Mouse (Mus musculus): ENCODE data around the gene Gm20777. TPM values are rescaled to one million over a fixed set of nuclear protein-coding genes. Genes with fewer than 3 reads are reported as not detected.
"Not testable (repeated sequence)": the region's sequence is repeated elsewhere in the genome, so short reads cannot be mapped to it uniquely, and the experiment has no call there.

The Gm20777 gene
- polyA plus RNA-seq (2012) = not detected in 2 replicates

GRCm38 (mm10) chrY:10752350-10752749 lies at the start of gene Gm20777:
TSS of gene Gm20777 (minus strand) at chrY:10752450.
- not testable (repeated sequence) for TF ChIP-seq GATA1 (IDR thresholded peaks at IDR 0.05; ENCODE audit: low read length)

Other genes starting within 250 kb of the Gm20777 start
- not detected in 2 replicates for gene Gm20737, start 216.4 kb downstream of the Gm20777 start, polyA plus RNA-seq (2012)
- gene Gm21775, start 199.0 kb downstream of the Gm20777 start, polyA plus RNA-seq (2012) = not detected in 2 replicates
- gene Gm21900, start 136.1 kb downstream of the Gm20777 start, polyA plus RNA-seq (2012) = not detected in 2 replicates

Data from G1E-ER4 (cell line).